Mouse (Mus musculus): Measurements from ENCODE around the gene Ercc6l2.
A peak's percentile ranks its signal among the peaks of the same experiment; 100 is the strongest.
"Not testable (repeated sequence)": the region's sequence is repeated elsewhere in the genome, so short reads cannot be mapped to it uniquely, and the experiment has no call there.

Ercc6l2 gene

GRCm38 (mm10) chr13:63879864-63880141 is 64.8 kb downstream of the Ercc6l2 start:
- no peak for DNase-seq (ENCODE audit: inconsistent ontology term)

DNA sequence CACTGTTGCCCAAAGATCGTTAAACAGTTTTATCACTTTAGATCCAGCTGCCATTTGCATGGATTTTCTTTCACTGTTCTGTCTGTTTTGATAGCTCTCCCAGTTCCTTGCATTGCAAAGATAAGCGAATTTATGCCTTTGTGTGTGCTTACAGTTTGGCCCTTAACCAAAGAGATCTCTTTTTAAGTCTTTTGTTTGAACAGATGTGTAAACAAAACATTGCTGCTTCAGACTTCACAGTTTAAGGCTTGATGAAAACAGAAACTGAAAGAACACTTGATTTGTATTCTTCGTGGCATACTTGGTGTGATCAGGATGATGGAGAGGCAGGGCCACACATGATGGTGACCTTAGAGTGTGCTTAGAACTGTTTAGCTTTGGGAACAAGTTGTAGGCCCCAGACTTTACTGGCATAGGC is 70.5 kb downstream of the Ercc6l2 start:
- no peak for DNase-seq (ENCODE audit: inconsistent ontology term)

DNA sequence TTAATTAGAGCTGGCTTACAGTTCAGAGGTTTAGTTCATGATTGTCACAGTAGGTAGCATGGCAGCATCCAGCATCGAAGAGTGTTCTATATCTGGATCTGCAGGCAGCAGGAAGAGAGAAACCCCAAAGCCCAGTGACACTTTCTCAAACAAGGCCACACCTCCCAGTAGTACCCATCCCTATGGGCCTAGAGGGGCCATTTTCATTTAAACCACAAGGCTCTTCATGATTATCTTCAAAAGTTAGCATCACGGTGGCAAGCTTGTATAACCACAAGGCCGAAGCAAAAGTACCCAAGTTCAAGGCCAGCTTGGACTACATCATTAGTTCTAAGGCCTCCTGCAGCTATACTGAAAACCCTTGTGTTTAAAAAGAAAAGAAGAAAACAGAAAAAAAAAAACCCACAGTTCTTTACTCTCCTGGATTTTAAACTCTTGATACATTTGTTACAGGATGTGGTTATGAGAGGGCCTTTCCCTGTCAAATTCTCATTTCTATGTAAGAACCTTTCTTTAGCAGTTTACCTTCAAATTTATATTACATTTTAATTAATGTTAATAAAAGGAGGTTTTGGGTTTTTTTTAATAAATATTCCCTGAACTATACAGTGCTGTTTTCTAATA is 71.5 kb downstream of the Ercc6l2 start:
- DNase-seq (ENCODE audit: inconsistent ontology term) = no peak

DNA sequence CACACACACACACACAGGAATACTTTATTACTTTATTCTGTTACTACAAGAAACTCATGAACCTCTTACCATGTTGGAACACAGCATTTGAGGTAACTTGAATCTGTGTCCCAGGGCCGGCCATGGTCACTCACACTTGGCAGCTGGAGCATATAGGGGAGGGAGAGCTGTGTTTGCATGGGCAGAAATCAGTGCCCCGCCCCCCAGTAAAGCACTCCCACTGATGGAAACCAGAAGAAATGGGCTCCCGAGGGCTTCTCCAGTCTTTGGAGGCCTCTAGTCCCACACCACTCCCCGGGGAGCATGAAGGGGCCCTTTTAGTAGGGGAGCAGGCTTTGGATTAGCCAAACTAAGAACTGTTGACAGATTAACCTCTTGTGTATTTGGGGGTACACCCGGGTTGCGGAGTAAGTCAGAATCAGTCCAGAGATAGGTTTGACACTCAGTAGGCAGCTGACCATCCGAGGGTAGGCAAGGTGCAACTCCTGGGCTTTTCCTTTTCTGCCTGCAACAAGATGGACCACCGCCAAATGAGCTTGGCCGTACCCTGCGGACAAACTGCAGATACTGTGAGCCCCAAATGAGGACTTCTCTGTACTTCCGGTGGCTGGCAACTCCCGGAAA is 85.8 kb downstream of the Ercc6l2 start:
- DNase-seq (ENCODE audit: inconsistent ontology term) = no peak

DNA sequence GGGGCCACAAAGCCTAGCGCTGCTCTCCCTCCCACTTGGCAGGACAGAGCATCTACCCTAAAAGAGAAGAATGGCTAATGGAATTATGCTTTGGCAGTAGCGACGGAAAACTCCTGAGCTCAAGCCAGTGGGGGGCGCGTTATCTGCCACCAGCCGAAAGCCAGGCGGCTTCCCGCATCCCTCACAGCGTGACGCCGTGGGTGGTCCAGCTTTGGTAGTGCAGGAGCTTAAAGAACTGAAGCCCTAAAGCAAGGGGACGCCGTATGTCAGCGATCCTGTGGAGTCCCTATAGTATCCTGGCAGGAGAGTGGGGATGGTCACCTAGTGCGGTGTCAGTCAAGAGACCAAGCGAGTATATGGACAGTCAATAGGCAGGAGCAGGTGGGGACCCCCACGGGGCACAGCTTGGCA is 86.3 kb downstream of the Ercc6l2 start:
- DNase-seq (ENCODE audit: inconsistent ontology term) = peak; percentile 78

DNA sequence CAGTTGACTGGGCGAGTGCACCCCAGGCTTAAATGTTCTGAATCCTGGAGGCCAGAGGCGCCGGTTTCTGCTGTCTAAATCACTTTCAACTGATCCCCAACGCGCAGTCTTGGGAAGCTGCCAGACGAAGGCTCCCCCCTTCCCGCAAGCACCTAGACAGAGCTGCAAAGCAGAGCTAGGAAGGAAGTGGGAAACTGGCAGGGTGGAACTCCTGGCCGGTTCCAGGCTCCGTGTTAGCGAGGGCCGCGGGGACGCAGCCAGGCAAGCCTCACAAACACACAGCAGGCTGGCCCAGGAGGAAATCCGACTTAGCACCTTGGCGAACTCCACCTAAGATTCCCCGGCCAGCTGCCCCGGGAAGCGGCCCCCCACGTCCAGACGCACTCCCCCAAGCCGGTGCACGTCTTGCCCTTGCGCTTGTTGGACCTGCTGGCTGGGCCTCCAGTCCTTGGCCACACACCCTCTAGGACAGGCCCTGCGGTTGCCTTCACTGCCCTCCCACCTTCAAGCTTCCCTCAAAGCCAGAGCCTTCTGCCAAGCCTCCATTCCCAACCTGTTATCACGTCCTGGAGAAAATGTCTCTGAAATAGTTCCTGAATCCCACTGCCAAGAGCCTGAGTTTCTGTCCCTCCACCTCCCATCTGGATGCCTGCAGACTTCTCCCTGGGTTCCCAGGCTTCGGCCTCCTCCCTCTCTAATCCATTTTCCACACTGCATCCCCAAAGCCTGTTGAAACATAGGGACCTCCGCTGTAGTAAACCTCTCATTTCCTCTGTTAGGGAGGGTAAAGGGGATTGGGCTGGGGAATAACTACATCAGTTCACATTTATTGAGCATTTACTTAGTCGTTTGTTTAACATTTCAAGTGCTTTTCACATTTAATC is 86.9 kb downstream of the Ercc6l2 start:
- DNase-seq (ENCODE audit: inconsistent ontology term) = peak; percentile 42

GRCm38 (mm10) chr13:63906516-63906915 is 91.5 kb downstream of the Ercc6l2 start:
- DNase-seq (ENCODE audit: inconsistent ontology term) = no peak

- no peak for DNase-seq (ENCODE audit: inconsistent ontology term)
These were observed 92.4 kb downstream of the Ercc6l2 start for GRCm38 (mm10) chr13:63907437-63907836.

DNA sequence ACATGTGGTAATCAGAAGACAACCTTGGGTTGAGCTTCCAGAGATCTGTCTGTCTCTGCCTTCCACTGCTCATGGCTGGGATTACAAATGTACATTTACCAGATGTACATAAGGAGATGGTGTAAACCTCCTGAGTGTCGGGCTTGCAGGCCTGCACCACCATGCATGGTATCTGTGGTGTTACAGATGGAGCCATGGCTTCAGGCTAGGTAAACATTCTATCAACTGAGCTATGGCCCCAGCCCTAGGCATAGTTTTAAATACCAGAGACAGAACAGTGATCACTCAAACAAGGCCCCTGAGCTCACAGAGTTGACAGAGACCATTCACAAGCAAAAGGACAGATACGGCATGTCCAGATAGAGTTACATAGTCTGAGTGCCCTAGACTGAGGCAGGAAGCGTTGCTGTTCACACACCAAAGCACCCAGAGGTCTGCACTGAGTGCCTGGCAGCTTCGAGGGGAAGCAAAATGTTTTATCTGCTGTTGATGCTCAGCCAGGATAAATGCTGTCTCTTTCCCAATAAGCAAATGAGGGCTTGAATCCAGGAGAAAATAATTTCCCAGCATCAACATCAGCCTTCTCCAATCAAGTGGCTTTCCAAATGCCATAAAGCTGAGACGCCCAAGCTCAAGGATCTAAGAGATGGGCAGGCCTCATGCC is 95.2 kb downstream of the Ercc6l2 start:
- no peak for DNase-seq (ENCODE audit: inconsistent ontology term)

DNA sequence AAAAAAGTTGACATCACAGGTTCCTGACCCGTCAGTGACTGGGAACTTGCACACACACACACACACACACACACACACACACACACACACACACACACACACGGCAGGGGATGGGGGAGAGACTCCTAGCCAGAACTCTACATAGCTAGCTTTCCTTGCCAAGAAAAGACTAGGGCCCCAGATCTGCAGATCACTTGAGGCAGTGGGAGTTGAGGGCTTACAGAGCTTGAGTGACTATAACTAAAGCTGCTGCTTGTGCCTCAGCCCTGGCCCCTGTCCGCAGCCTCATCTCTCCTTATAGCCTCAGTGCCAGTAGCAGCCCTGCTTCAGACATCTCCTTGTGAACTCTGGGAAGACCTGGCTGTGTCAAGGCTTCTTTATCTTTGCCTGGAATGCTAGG is 96.6 kb downstream of the Ercc6l2 start:
- no peak for DNase-seq (ENCODE audit: inconsistent ontology term)

DNA sequence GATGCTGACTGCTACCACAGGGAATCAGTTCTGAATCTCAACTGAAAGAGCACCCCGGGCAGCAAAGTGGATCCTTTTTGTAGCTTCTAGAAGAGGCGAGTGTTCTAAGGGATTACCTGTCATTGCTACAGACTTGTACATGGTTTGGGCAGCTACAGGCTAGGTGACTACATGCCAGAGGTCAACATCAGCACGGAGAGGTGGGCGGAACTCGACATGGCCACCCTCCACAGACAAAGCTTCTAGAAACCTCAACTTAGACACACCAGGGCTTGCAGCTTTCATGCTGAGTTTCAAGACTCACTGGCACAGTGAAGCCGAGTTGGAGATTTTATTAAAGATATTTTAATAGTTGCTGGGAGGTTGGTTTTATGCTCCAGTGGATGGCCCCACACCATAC is 98.1 kb downstream of the Ercc6l2 start:
- no peak for DNase-seq (ENCODE audit: inconsistent ontology term)

DNA sequence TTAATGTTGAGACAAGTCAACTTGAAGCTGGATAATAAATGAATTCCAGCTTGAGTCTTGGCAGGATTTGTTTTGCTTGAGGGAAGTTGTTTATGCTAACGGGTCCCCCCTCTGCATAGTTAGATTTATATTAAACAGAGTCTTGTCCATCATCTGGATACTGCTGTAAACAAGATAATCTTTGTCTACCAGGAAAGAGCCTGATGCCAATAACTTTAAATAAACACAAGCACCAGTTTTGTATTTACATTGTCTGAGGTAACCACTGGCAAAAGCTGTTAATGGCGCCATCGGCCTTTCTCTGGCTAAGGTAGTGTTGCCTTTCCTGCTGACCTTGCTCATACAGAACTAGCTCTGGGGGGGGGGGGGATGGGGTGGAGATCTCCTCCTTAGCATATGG is 100.1 kb downstream of the Ercc6l2 start:
- DNase-seq (ENCODE audit: inconsistent ontology term) = no peak

- DNase-seq (ENCODE audit: inconsistent ontology term) = no peak
These were observed 100.6 kb downstream of the Ercc6l2 start for GRCm38 (mm10) chr13:63915684-63916083.

DNA sequence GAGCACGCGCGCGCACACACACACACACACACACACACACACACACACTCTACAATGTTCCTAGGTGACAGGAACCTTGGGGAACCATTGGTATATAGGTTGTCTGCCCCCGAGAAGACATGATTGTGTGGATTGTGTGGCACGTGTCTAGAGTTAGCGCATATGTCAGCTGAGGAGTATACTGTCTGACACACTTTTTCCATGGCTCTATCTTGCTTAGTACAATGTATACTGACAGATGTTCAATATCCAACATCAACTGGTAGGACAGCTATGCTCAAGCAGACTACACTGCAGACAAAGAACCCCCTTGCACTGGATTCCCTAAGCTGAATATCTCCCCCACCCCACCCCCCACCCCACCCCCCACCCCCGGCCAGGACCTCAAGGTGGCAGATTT is 101.5 kb downstream of the Ercc6l2 start:
- no peak for DNase-seq (ENCODE audit: inconsistent ontology term)

DNA sequence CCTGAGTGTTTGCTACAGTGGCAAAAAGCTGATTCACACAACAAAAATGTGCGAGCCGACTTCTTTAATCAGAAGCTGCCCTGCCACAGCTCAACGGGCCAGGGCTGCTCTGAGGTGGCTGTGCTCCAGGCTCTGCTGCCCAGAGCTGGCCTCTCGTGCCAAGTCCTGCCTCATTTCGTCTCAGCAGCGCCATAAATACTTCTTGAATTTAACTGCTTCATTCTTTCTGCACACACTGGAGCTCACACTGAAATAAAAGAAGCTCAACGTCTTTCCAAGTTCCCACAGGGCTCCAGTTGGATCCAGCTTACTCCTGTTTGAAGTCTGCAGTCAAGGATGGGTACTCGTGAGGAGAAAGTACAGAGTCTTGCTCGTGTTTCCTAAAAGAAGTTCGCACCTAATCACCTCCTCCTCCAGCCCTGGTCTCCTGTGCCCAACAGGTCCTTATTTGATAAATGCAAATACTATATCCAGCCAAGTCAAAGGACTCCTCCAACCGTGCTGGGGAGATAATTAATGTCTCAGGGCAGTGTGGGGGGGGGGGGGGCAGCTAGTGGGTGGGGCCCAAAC is 102.2 kb downstream of the Ercc6l2 start:
- peak; percentile 91 for DNase-seq (ENCODE audit: inconsistent ontology term)

DNA sequence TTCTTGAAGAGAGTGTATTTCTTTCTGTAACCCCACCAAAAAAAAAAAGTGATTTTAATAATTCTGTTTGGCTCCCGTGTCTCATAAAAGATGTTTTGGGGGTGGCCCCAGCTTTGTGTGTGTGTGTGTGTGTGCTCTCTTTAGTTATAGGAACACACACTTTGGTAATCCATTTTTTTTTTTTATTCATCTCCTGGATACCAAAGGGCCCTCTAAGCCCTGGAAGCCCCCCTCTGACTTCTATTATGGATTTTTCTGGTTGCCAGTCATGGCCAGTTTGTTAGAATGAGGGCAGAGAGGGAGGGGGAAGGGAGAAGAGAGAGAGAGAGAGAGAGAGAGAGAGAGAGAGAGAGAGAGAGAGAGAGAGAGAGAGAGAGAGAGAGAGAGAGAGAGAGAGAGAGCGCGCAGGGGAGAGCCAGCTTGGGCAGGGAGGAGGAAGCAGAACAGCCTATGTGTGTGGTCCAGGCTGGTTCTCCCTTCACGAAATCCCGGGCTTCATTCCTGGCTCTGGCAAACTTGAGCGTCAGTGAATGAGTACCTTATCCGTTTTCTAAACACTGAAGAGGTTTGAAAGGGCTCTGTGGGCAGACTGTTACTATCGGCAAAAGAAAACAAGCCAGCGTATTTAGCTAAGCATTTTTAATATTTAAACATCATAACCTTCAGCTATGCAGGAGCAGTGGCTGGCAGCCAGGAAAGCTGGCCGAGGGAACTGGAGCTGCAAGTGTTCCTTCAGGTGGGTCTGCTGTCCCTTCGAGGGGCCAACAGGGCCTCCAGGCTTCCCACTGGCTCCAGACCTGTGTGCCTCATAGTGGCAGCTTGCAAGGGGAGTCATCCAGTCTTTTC is 103.0 kb downstream of the Ercc6l2 start:
- peak; percentile 73 for DNase-seq (ENCODE audit: inconsistent ontology term)

DNA sequence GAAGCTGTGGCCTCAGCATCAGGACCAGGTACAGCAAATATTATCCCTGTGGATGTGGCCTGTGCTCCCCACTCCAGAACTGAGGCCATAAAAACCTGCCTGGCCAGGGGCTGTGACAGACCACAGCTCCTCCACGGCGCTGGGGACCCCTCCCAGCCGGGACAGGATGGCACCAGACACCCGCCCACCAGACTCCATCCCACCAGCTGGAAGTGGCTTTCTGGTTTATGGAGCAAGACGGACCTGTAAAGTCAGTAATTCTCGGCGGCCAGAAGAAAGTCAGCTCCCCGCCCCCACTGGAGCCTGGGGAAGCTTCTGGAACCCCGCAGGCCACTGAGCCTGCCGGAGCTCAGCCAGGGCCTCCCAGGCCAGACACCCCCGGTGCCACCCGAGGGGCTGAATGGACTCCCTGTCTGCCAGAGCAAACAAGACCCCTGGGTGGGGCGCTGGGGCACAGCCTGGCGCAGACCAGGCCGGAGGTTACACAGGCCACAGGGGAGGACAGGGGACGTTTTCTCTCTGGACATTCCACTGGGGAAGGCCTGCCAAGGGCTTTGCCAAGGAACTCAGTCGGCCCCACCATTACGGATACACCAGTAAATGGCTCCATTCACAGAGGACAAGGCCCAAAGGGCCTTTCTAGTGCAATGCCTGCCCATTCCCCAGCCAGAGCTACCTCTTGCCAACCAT is 103.8 kb downstream of the Ercc6l2 start:
- peak; percentile 90 for DNase-seq (ENCODE audit: inconsistent ontology term)

DNA sequence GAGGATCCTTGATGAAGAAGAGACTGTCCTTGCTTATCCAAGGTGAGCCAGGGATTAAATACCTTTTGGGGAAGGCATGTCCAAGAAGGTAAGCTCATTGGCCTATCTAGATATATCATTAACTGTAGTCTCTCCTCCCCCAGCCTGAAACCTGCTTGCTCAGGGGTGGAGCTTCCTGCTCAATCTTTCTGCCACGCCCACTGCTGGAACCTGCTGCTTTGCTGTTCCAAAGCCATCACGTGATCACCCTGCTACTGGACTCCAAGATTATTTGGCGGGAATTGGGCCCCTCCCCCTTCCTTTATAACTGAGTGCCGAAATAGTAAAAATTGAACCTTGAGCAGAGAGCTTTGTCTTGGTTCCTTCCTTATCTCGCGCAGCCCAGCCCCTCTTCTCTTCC is 109.0 kb downstream of the Ercc6l2 start:
- DNase-seq (ENCODE audit: inconsistent ontology term) = not testable (repeated sequence)

DNA sequence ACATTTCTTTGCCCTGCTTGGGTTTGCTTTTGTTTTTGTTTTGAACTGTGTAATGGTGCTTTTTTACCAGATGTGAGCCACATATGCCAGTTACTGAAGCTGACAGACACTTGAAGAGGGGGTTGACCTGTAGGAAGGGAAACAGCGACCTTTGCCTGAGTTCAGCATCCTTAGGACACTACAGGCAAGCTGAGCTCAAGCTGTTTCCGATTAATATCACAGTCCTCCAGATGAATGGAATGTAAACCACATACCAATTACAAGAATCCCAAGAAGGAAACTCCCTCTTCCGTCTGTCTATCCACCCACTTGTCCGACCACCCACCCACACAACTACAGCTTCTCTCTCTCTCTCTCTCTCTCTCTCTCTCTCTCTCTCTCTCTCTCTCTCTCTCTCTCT is 112.3 kb downstream of the Ercc6l2 start:
- peak; percentile 62 for DNase-seq (ENCODE audit: inconsistent ontology term)

GRCm38 (mm10) chr13:63929351-63929750 is 114.3 kb downstream of the Ercc6l2 start:
- DNase-seq (ENCODE audit: inconsistent ontology term) = peak; percentile 40
